Mouse (Mus musculus): Measurements from ENCODE around the gene Dusp3. TPM values are rescaled to one million over a fixed set of nuclear protein-coding genes. Genes with fewer than 3 reads are reported as not detected.

Dusp3 gene
- polyA plus RNA-seq, 1 experiment from 2014 or later: 27.6 TPM

DNA sequence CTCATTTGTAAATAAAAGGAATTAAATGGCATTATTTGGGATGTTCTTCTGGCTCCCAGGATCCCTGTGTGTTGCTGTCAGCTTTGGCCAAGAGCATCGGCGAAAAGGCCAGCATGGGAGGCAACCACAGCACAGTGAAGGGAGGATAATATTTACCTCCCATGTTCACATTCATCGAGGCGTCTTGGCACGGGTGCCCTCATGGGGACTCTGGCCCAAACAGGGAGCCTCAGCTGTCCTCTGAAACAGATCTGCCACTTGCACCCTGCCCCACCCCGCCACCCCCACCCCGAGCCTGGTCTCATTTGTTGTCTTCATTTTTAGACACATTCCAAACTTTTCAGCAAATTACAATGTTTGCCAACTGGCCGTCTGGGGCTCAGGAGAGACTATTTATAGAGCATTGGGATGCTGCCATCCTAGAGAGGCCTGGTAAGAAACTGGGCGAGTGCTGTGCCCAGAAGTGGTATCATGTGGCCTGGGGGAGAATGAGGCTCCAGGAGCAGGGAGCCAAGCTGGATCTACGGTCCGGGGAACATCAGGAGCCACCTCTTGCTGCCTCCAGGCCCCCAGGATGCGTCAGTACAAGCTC lies 65.4 kb downstream of the Dusp3 start:
- H3K27ac ChIP-seq (ENCODE audit: low read length): no peak overlapping the region
- no peak overlapping the region for H3K4me3 ChIP-seq (ENCODE audit: low read length)
- H3K4me2 ChIP-seq (ENCODE audit: low read depth, low read length): no peak overlapping the region
- no peaks in the 10 kb centered on the region for H3K9me3 ChIP-seq (ENCODE audit: control insufficient read depth, low read length)
- 77% methylated on average over 12 of the region's 12 CpGs for WGBS
- 0 out of 2 replicates have a peak, but pooled peaks cover 5% of the 10 kb centered on the region for H3K27me3 ChIP-seq (replicated peaks; ENCODE audit: control insufficient read depth, insufficient read depth, low read length)
- ATAC-seq: no peak
- no peak overlapping the region for H3K9ac ChIP-seq (ENCODE audit: low read depth, low read length)
- H3K36me3 ChIP-seq (ENCODE audit: control insufficient read depth, insufficient read depth, low read length): no peaks in the 10 kb centered on the region
- no peaks in the 10 kb centered on the region for H3K4me1 ChIP-seq (ENCODE audit: control insufficient read depth, insufficient read depth, low read length)

Other genes with a start within 250 kb of the Dusp3 start
- 3.8 and 4.8 TPM in 2 replicates for gene Etv4, start 201.6 kb downstream of the Dusp3 start, polyA plus RNA-seq (2015; fragmentation: Nextera tagmentation; extraction: Ambion mirVana)
- gene Meox1, start 92.6 kb downstream of the Dusp3 start, polyA plus RNA-seq (2015; fragmentation: Nextera tagmentation; extraction: Ambion mirVana): 5.0 and 5.1 TPM in 2 replicates
- 0.12 TPM in 1 of 2 replicates, not detected in the other for gene Sost, start 20.0 kb downstream of the Dusp3 start, polyA plus RNA-seq (2015; fragmentation: Nextera tagmentation; extraction: Ambion mirVana)
- not detected in 2 replicates for gene Cfap97d1, start 2.7 kb downstream of the Dusp3 start, polyA plus RNA-seq (2015; fragmentation: Nextera tagmentation; extraction: Ambion mirVana)
- 5.7 and 6.5 TPM in 2 replicates for gene Mpp3, start 41.4 kb upstream of the Dusp3 start, polyA plus RNA-seq (2015; fragmentation: Nextera tagmentation; extraction: Ambion mirVana)
- gene Cd300lg, start 54.5 kb upstream of the Dusp3 start, polyA plus RNA-seq (2015; fragmentation: Nextera tagmentation; extraction: Ambion mirVana): 1.9 and 2.0 TPM in 2 replicates
- gene Mpp2, start 101.5 kb upstream of the Dusp3 start, polyA plus RNA-seq (2015; fragmentation: Nextera tagmentation; extraction: Ambion mirVana): 5.8 and 6.2 TPM in 2 replicates
- 3.9 and 6.0 TPM in 2 replicates for gene Ppy, start 114.3 kb upstream of the Dusp3 start, polyA plus RNA-seq (2015; fragmentation: Nextera tagmentation; extraction: Ambion mirVana)
- 62.9 and 67.0 TPM in 2 replicates for gene Pyy, start 120.8 kb upstream of the Dusp3 start, polyA plus RNA-seq (2015; fragmentation: Nextera tagmentation; extraction: Ambion mirVana)
- gene Nags, start 158.5 kb upstream of the Dusp3 start, polyA plus RNA-seq (2015; fragmentation: Nextera tagmentation; extraction: Ambion mirVana): 33.8 and 39.1 TPM in 2 replicates
- 23.4 and 26.0 TPM in 2 replicates for gene Tmem101, start 169.4 kb upstream of the Dusp3 start, polyA plus RNA-seq (2015; fragmentation: Nextera tagmentation; extraction: Ambion mirVana)
- 87.9 and 115 TPM in 2 replicates for gene Lsm12, start 198.3 kb upstream of the Dusp3 start, polyA plus RNA-seq (2015; fragmentation: Nextera tagmentation; extraction: Ambion mirVana)
- gene G6pc3, start 202.6 kb upstream of the Dusp3 start, polyA plus RNA-seq (2015; fragmentation: Nextera tagmentation; extraction: Ambion mirVana): 26.7 and 32.1 TPM in 2 replicates
- 54.8 and 55.5 TPM in 2 replicates for gene Hdac5, start 243.2 kb upstream of the Dusp3 start, polyA plus RNA-seq (2015; fragmentation: Nextera tagmentation; extraction: Ambion mirVana)